Mouse (Mus musculus): ENCODE measurements around the gene Ric3.

- TF ChIP-seq CTCF (IDR thresholded peaks at IDR 0.05) (no peak), POLR2A (IDR thresholded peaks at IDR 0.05; ENCODE audit: insufficient read depth, low read depth, low read length) (no peak)
Measured at GRCm38 (mm10) chr7:109114950-109115349, 31.8 kb upstream of the Ric3 start.

All from heart, adult 2 months (tissue).